Mouse (Mus musculus): ENCODE measurements at regions not wholly inside any gene's neighbourhood (a gene's known extent, or its start where the extent isn't known, plus 50 kb on each side); places are given as distances from the start of the nearest gene placed in this dataset.
"Not testable (repeated sequence)": the region's sequence is repeated elsewhere in the genome, so short reads cannot be mapped to it uniquely, and the experiment has no call there.

GRCm38 (mm10) chr11:41728839-41729238 lies 271.8 kb downstream of the Gabrg2 start:
- Histone ChIP-seq H3K4me3 (replicated peaks) (no peak overlapping the region), H3K4me2 (no peak overlapping the region), H3K9ac (no peak overlapping the region), H3K27me3 (no peaks in the 10 kb centered on the region), H3K36me3 (replicated peaks) (no peaks in the 10 kb centered on the region), H3K4me1 (no peaks in the 10 kb centered on the region), H3K9me3 (no peaks in the 10 kb centered on the region), H3K27ac (no peak overlapping the region)
- 97% methylated on average over 2 of the region's 2 CpGs for WGBS
- ATAC-seq (ENCODE audit: low FRiP score) = no peak

GRCm38 (mm10) chr11:41716616-41717015 lies 284.0 kb downstream of the Gabrg2 start:
- H3K4me1 ChIP-seq = no peaks in the 10 kb centered on the region
- 93% methylated on average over 1 of the region's 1 CpGs for WGBS
- H3K9ac ChIP-seq = no peak overlapping the region
- H3K4me3 ChIP-seq (replicated peaks) = no peak overlapping the region
- no peaks in the 10 kb centered on the region for H3K9me3 ChIP-seq
- no peak for ATAC-seq (ENCODE audit: low FRiP score)
- no peaks in the 10 kb centered on the region for H3K36me3 ChIP-seq (replicated peaks)
- no peak overlapping the region for H3K4me2 ChIP-seq
- no peak overlapping the region for H3K27ac ChIP-seq
- H3K27me3 ChIP-seq = no peaks in the 10 kb centered on the region

GRCm38 (mm10) chr11:41690682-41691081 lies 310.0 kb downstream of the Gabrg2 start:
- H3K9me3 ChIP-seq = no peaks in the 10 kb centered on the region
- H3K4me3 ChIP-seq (replicated peaks) = no peak overlapping the region
- no peaks in the 10 kb centered on the region for H3K36me3 ChIP-seq (replicated peaks)
- WGBS = 61% methylated on average over 3 of the region's 3 CpGs
- no peaks in the 10 kb centered on the region for H3K4me1 ChIP-seq
- H3K4me2 ChIP-seq = no peak overlapping the region
- ATAC-seq (ENCODE audit: low FRiP score) = no peak
- no peak overlapping the region for H3K9ac ChIP-seq
- no peaks in the 10 kb centered on the region for H3K27me3 ChIP-seq
- no peak overlapping the region for H3K27ac ChIP-seq

DNA sequence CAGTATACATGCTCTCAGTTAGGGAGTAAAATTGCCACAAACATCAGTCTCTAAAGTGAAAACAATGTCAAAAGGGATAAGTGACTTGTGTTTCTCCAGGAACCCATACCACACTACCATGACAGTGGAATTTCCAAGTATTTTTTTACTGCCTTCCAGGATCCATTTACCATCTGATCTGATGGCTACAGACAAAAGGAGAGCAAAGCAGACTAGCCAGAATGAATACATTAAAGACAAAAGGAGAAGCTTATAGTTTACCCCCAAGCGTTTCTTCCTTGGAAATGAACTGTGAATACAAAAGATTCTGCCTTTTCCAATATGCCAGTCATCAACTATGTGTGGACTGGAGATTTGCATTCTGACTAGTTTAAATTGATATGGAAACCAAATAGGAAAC lies 317.7 kb downstream of the Gabrg2 start:
- Histone ChIP-seq H3K4me3 (replicated peaks) (no peak overlapping the region), H3K27ac (no peak overlapping the region), H3K27me3 (no peaks in the 10 kb centered on the region), H3K4me1 (no peaks in the 10 kb centered on the region), H3K9ac (no peak overlapping the region), H3K36me3 (replicated peaks) (no peaks in the 10 kb centered on the region), H3K9me3 (no peaks in the 10 kb centered on the region), H3K4me2 (no peak overlapping the region)
- 35% methylated on average over 1 of the region's 1 CpGs for WGBS
- ATAC-seq (ENCODE audit: low FRiP score) = no peak

GRCm38 (mm10) chr11:41652566-41652965 lies 348.1 kb downstream of the Gabrg2 start:
- H3K9me3 ChIP-seq = no peaks in the 10 kb centered on the region
- H3K4me1 ChIP-seq = no peaks in the 10 kb centered on the region
- no peaks in the 10 kb centered on the region for H3K36me3 ChIP-seq (replicated peaks)
- no peaks in the 10 kb centered on the region for H3K27me3 ChIP-seq
- WGBS = 74% methylated on average over 1 of the region's 1 CpGs
- H3K9ac ChIP-seq = no peak overlapping the region
- ATAC-seq (ENCODE audit: low FRiP score) = no peak
- H3K4me3 ChIP-seq (replicated peaks) = no peak overlapping the region
- no peak overlapping the region for H3K4me2 ChIP-seq
- H3K27ac ChIP-seq = no peak overlapping the region

DNA sequence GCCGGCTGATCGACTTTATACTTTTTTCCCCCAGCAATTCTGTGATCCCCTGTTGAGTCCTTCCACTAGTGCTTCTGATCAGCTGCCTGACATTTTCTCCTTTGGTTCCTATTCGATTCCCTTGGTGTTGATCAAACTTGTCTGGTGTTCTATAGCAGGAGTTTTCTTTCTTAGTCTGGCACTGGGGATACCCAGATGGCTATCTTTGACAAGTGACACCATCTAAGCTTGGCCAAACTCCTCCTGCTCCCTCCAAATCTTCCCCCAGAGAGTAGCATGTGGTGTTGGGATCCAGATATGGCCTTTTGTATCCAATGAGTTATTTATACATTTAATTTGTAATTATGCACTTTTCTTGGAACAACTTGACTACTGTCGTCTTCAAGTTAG lies 355.2 kb downstream of the Gabrg2 start:
- H3K27me3 ChIP-seq = no peaks in the 10 kb centered on the region
- peaks cover 14% of the 10 kb centered on the region for H3K4me1 ChIP-seq
- 37% methylated on average over 4 of the region's 4 CpGs for WGBS
- no peak for ATAC-seq (ENCODE audit: low FRiP score)
- H3K36me3 ChIP-seq (replicated peaks) = no peaks in the 10 kb centered on the region
- H3K4me3 ChIP-seq (replicated peaks) = no peak overlapping the region
- H3K27ac ChIP-seq = no peak overlapping the region
- no peaks in the 10 kb centered on the region for H3K9me3 ChIP-seq
- no peak overlapping the region for H3K4me2 ChIP-seq
- no peak overlapping the region for H3K9ac ChIP-seq

- Histone ChIP-seq H3K4me3 (replicated peaks) (no peak overlapping the region), H3K27me3 (no peaks in the 10 kb centered on the region), H3K4me1 (peaks cover 14% of the 10 kb centered on the region), H3K4me2 (no peak overlapping the region), H3K9ac (no peak overlapping the region), H3K36me3 (replicated peaks) (no peaks in the 10 kb centered on the region), H3K9me3 (no peaks in the 10 kb centered on the region), H3K27ac (peak overlapping the region; percentile 47; the same call in 1 of the 2 replicates)
- 37% methylated on average over 7 of the region's 7 CpGs for WGBS
- ATAC-seq (ENCODE audit: low FRiP score) = peak; percentile 82
Measured at GRCm38 (mm10) chr11:41644725-41645501, 355.7 kb downstream of the Gabrg2 start.

DNA sequence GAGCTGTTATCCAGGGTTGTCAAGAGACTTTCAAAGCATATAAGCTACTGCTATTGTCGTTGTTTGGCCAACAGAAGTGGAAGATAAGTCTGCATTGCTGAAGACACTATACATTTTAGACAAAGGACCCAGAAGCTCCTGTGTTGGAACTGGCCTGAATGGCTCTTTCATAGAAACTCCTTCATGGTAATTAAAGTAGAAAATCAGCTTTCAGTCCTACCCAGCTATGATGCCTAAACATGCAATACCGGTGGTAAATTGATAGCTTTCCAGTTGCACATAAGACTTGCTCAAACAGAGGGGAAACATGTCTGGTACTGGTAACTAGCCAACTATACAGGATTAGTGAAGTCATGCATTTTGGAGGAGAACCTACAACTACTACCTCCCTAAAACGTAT lies 356.6 kb downstream of the Gabrg2 start:
- Histone ChIP-seq H3K9me3 (no peaks in the 10 kb centered on the region), H3K36me3 (replicated peaks) (no peaks in the 10 kb centered on the region), H3K4me1 (peaks cover 14% of the 10 kb centered on the region), H3K27me3 (no peaks in the 10 kb centered on the region), H3K4me2 (no peak overlapping the region), H3K27ac (no peak overlapping the region), H3K9ac (no peak overlapping the region), H3K4me3 (replicated peaks) (no peak overlapping the region)
- ATAC-seq (ENCODE audit: low FRiP score) = no peak
- WGBS = 60% methylated on average over 3 of the region's 3 CpGs

- H3K27me3 ChIP-seq = no peaks in the 10 kb centered on the region
- H3K9me3 ChIP-seq = no peaks in the 10 kb centered on the region
- H3K36me3 ChIP-seq (replicated peaks) = no peaks in the 10 kb centered on the region
- H3K27ac ChIP-seq = no peak overlapping the region
- 100% methylated on average over 1 of the region's 1 CpGs for WGBS
- H3K4me3 ChIP-seq (replicated peaks) = no peak overlapping the region
- H3K4me2 ChIP-seq = no peak overlapping the region
- H3K9ac ChIP-seq = no peak overlapping the region
- no peaks in the 10 kb centered on the region for H3K4me1 ChIP-seq
- ATAC-seq (ENCODE audit: low FRiP score) = no peak
Measured at GRCm38 (mm10) chr11:41599006-41599405, 401.7 kb downstream of the Gabrg2 start.

GRCm38 (mm10) chr11:41598431-41598830 lies 402.2 kb downstream of the Gabrg2 start:
- H3K9ac ChIP-seq = no peak overlapping the region
- no peak for ATAC-seq (ENCODE audit: low FRiP score)
- H3K27me3 ChIP-seq = no peaks in the 10 kb centered on the region
- H3K9me3 ChIP-seq = no peaks in the 10 kb centered on the region
- no peak overlapping the region for H3K4me2 ChIP-seq
- no peaks in the 10 kb centered on the region for H3K4me1 ChIP-seq
- WGBS = 74% methylated on average over 6 of the region's 6 CpGs
- no peak overlapping the region for H3K4me3 ChIP-seq (replicated peaks)
- no peaks in the 10 kb centered on the region for H3K36me3 ChIP-seq (replicated peaks)
- no peak overlapping the region for H3K27ac ChIP-seq

GRCm38 (mm10) chr11:41591426-41591825 lies 409.2 kb downstream of the Gabrg2 start:
- 75% methylated on average over 4 of the region's 4 CpGs for WGBS
- not testable (repeated sequence) for H3K9ac ChIP-seq; ATAC-seq (ENCODE audit: low FRiP score); H3K4me2 ChIP-seq; H3K9me3 ChIP-seq; H3K4me1 ChIP-seq; H3K27ac ChIP-seq; H3K36me3 ChIP-seq (replicated peaks); H3K4me3 ChIP-seq (replicated peaks); H3K27me3 ChIP-seq

Data from forebrain, embryonic 12.5 days (tissue).